Mouse (Mus musculus) testis, adult 2 months (tissue): ENCODE measurements around the gene Manba.

Experiments
- CTCF ChIP-seq: fragments of 200-500 bp; IDR thresholded peaks from 2 replicates; pipeline ENCODE4 v1.5.1; 2012; ENCODE audit warnings: low read depth, mild to moderate bottlenecking, inconsistent platforms, low read length, moderate library complexity; ENCODE audit not compliant: control insufficient read depth, insufficient read depth, insufficient replicate concordance
- POLR2A ChIP-seq: fragments of 200-500 bp; IDR thresholded peaks from 2 replicates; pipeline ENCODE4 v1.6.1; 2012; ENCODE audit warnings: low read depth, mild to moderate bottlenecking, inconsistent platforms, low read length, moderate library complexity; ENCODE audit not compliant: control insufficient read depth

DNA sequence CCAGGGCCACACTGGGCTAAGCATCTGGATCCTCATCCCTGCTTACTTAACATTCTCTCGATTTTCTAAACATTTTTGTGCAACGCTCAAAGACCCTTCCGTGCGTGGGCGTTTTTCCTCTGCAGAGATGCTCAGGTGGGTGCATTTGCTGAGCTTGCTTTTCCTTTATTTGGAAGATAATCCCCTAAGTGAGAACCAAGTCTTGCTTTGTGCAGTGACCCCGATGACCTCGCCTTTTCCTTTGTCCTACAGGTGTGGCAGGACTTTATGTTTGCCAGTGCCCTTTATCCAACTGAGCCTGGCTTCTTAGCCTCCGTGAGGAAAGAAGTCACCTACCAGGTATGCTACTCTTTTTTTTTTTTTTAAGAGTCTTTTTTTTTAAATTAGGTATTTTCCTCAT, 61.9 kb downstream of the Manba start:
- TF ChIP-seq CTCF = no peak
- no peak for TF ChIP-seq POLR2A
